Mouse (Mus musculus) lung, postnatal 0 days (tissue): ENCODE data around the gene P2ry6. TPM values are rescaled to one million over a fixed set of nuclear protein-coding genes. Genes with fewer than 3 reads are reported as not detected.
A peak's percentile ranks its signal among the peaks of the same experiment; 100 is the strongest.

ENCODE experiments used
- ATAC-seq: fragments of 200-750 bp; cut with Nextera tagmentation; 2 replicates; pipeline ENCODE4 v1.8.0; 2017; ENCODE audit warnings: moderate library complexity
- DNase-seq: peaks from one replicate; pipeline ENCODE4 v3.0.0-alpha.2; 2016; ENCODE audit warnings: low spot score
- H3K27ac ChIP-seq: fragments of 300-500 bp; sonication (generic); 2 replicates; pipeline ENCODE4 v1.5.1; 2014; ENCODE audit warnings: antibody characterized with exemption, mild to moderate bottlenecking, low read length, mixed read lengths
- H3K27me3 ChIP-seq: fragments of 300-500 bp; sonication (generic); replicated peaks from 2 replicates; pipeline ENCODE4 v1.6.1; 2014; ENCODE audit warnings: low read length, mixed read lengths; ENCODE audit not compliant: insufficient read depth
- H3K36me3 ChIP-seq: fragments of 300-500 bp; sonication (generic); 2 replicates; pipeline ENCODE4 v1.6.1; 2014; ENCODE audit warnings: low read length, mixed read lengths; ENCODE audit not compliant: insufficient read depth
- H3K4me1 ChIP-seq: fragments of 300-500 bp; sonication (generic); 2 replicates; pipeline ENCODE4 v1.6.1; 2014; ENCODE audit warnings: antibody characterized with exemption, low read depth, low read length, mixed read lengths; ENCODE audit not compliant: insufficient read depth
- H3K4me2 ChIP-seq: fragments of 300-500 bp; sonication (generic); replicated peaks from 2 replicates; pipeline ENCODE4 v1.6.1; 2014; ENCODE audit warnings: low read depth, mild to moderate bottlenecking, low read length, moderate library complexity, mixed read lengths
- H3K4me3 ChIP-seq: fragments of 300-500 bp; sonication (generic); 2 replicates; pipeline ENCODE4 v1.5.1; 2014; ENCODE audit warnings: low read depth, low read length
- H3K9ac ChIP-seq: fragments of 300-500 bp; sonication (generic); replicated peaks from 2 replicates; pipeline ENCODE4 v1.6.1; 2014; ENCODE audit warnings: low read depth, mild to moderate bottlenecking
- H3K9me3 ChIP-seq: fragments of 300-500 bp; sonication (generic); 2 replicates; pipeline ENCODE4 v1.6.1; 2016; ENCODE audit warnings: low read length, mixed read lengths
- CTCF ChIP-seq: IDR thresholded peaks from 2 replicates; pipeline ENCODE4 v1.5.1; 2016; ENCODE audit warnings: antibody characterized with exemption, mild to moderate bottlenecking
- EP300 ChIP-seq: IDR thresholded peaks from 2 replicates; pipeline ENCODE4 v1.6.1; 2016; ENCODE audit warnings: antibody characterized with exemption, mild to moderate bottlenecking, control low read depth
- WGBS: fragments of 180-500 bp; shearing (Covaris S2); extraction: QIAGEN DNeasy Blood & Tissue Kit; methylation state at CpG from one replicate; pipeline ENCODE4 v1.1.7; 2014; 5-methylcytosine and 5-hydroxymethylcytosine counted together
- polyA plus RNA-seq: library from polyadenylated mRNA; unstranded; fragments of >200 nt; fragmentation: Nextera tagmentation; extraction: Ambion mirVana; gene quantifications from 2 replicates; pipeline ENCODE4 v1.2.1, GENCODE M21; 2015

P2ry6 gene
- polyA plus RNA-seq, 1 experiment from 2014 or later = 9.9 TPM

DNA sequence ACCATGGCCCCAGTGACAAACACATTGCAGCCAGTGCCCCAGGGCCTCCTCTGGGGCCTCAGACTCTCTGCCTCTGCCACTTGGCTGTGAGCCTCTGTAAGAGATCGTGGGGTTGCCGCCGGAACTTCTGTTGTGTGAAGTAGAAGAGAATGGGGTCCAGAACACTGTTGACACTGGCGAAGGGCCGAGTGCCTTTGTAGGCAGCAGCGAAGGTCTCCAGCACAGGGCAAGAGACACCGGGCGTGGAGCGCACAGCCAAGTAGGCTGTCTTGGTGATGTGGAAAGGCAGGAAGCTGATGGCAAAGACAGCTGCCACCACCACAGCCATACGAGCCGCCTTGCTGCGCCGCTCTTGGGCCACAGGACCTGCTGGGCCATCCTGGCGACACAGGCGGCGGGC, 36.3 kb downstream of the P2ry6 start:
- no peak overlapping the region for H3K4me2 ChIP-seq
- 0 out of 2 replicates have a peak, but pooled peaks cover 2% of the 10 kb centered on the region for H3K4me1 ChIP-seq
- ATAC-seq (no peak), DNase-seq (no peak)
- H3K9me3 ChIP-seq = no peaks in the 10 kb centered on the region
- no peaks in the 10 kb centered on the region for H3K27me3 ChIP-seq
- no peak overlapping the region for H3K9ac ChIP-seq
- no peak for TF ChIP-seq CTCF
- TF ChIP-seq EP300 = no peak
- no peak overlapping the region for H3K4me3 ChIP-seq
- H3K27ac ChIP-seq = no peak overlapping the region
- H3K36me3 ChIP-seq = no peaks in the 10 kb centered on the region
- WGBS = 70% methylated on average over 16 of the region's 16 CpGs

DNA sequence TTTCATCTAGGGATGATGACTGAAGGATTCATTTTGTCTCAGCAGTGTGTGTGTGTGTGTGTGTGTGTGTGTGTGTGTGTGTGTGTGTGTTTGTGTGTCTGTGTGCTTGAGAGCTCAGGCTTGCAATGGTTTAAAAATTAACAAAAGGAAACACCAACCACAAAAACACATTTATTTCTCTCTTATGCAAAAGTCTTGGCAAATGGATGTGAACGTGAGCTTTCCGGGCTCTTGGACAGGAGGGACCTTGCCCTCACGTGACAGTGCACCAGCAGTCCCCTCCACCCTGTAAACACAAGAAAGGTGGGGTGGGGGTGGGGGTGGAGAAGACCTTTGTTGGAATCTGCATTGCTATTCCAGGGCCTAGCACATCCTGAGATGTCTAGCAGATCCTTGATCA, 37.0 kb downstream of the P2ry6 start:
- no peak for ATAC-seq

GRCm38 (mm10) chr7:100933520-100933919, 40.9 kb downstream of the P2ry6 start:
- TF ChIP-seq EP300 = no peak
- TF ChIP-seq CTCF = no peak
- DNase-seq = no peak
- peaks cover 17% of the 10 kb centered on the region for H3K4me1 ChIP-seq
- H3K27ac ChIP-seq = no peak overlapping the region
- no peaks in the 10 kb centered on the region for H3K9me3 ChIP-seq
- no peaks in the 10 kb centered on the region for H3K27me3 ChIP-seq
- no peaks in the 10 kb centered on the region for H3K36me3 ChIP-seq
- H3K4me3 ChIP-seq = no peak overlapping the region
- no peak for ATAC-seq
- no peak overlapping the region for H3K4me2 ChIP-seq
- no peak overlapping the region for H3K9ac ChIP-seq

More for the DNA sequence above, 37.0 kb downstream of the P2ry6 start:
- 66% methylated on average over 3 of the region's 3 CpGs for WGBS
- DNase-seq = no peak
- Histone ChIP-seq H3K36me3 (no peaks in the 10 kb centered on the region), H3K4me3 (no peak overlapping the region), H3K9ac (no peak overlapping the region), H3K4me1 (no peaks in the 10 kb centered on the region), H3K27me3 (no peaks in the 10 kb centered on the region), H3K4me2 (no peak overlapping the region), H3K9me3 (no peaks in the 10 kb centered on the region), H3K27ac (no peak overlapping the region)
- TF ChIP-seq EP300 (no peak), CTCF (no peak)

GRCm38 (mm10) chr7:100932481-100933007, 41.9 kb downstream of the P2ry6 start:
- H3K36me3 ChIP-seq = no peaks in the 10 kb centered on the region
- ATAC-seq = peak; percentile 82
- peak overlapping the region; percentile 91 for H3K4me2 ChIP-seq
- WGBS = under 1% methylated on average over 27 of the region's 27 CpGs
- peak overlapping the region; percentile 96 for H3K27ac ChIP-seq
- H3K9me3 ChIP-seq = no peaks in the 10 kb centered on the region
- H3K27me3 ChIP-seq = no peaks in the 10 kb centered on the region
- DNase-seq = peak; percentile 97
- H3K4me3 ChIP-seq = peak overlapping the region; percentile 72
- TF ChIP-seq EP300 (0 out of 2 replicates have a peak, but pooled peaks have one; percentile 8), CTCF (peak; percentile 93)
- peaks cover 27% of the 10 kb centered on the region for H3K4me1 ChIP-seq
- peak overlapping the region; percentile 80; the same call in 1 of the 2 replicates for H3K9ac ChIP-seq

DNA sequence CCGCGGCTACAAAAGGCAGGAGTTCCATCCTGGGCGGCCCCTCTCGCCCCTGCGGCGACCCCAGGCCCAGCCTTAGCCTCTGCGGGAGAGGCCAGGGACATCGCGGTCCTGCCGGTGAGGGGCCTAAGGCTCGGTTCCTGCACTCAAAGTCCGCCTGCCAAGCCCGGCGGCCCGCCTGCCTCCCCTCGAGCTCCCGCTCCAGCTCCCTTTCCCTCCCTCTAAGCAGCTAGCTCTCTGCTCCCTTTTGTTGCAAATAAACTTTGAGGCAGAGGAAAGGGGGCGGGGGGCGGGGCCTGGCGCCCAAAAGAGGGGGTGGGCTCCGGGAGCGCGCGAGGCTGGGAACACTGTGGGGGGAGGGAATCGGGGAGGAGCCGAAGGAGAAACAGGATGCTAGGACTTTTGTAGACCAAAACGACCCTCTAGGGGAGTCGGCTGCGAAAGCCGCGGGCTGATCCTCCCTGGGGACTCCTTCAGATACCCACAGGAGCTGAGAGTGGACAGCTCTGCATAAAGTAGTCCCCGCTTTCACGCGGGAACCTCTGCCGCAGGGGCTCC, 42.4 kb downstream of the P2ry6 start, which contains the start of gene Arhgef17:
Arhgef17 (minus strand) TSS at position 182 of the 555 bp plus-strand sequence.
- Histone ChIP-seq H3K9me3 (no peaks in the 10 kb centered on the region), H3K4me2 (peak within 1 kb of the TSS; percentile 91), H3K4me1 (peaks cover 32% of the 10 kb centered on the region), H3K27ac (peak within 1 kb of the TSS; percentile 96), H3K36me3 (no peaks in the 10 kb centered on the region), H3K9ac (peak within 1 kb of the TSS; percentile 80), H3K27me3 (no peaks in the 10 kb centered on the region), H3K4me3 (peak within 1 kb of the TSS; percentile 72)
- TF ChIP-seq CTCF = no peak
- no peak for TF ChIP-seq EP300
- ATAC-seq = peak; percentile 60
- 0% methylated on average over 32 of the region's 35 CpGs for WGBS
- DNase-seq = peak; percentile 88

GRCm38 (mm10) chr7:100931316-100931925, 43.0 kb downstream of the P2ry6 start:
- Histone ChIP-seq H3K4me2 (peak overlapping the region; percentile 91), H3K4me1 (peaks cover 38% of the 10 kb centered on the region), H3K36me3 (no peaks in the 10 kb centered on the region), H3K27ac (peak overlapping the region; percentile 96), H3K4me3 (peak overlapping the region; percentile 72), H3K9me3 (no peaks in the 10 kb centered on the region), H3K9ac (peak overlapping the region; percentile 80), H3K27me3 (no peaks in the 10 kb centered on the region)
- TF ChIP-seq EP300 = no peak
- TF ChIP-seq CTCF = no peak
- ATAC-seq (peak; percentile 4; the same call in 1 of the 2 replicates), DNase-seq (no peak)
- WGBS = 4% methylated on average over 56 of the region's 73 CpGs
